Mouse (Mus musculus) ES-Bruce4 (cell line): Measurements from ENCODE around the gene Rab40c.

ENCODE experiments used
- CTCF ChIP-seq: IDR thresholded peaks from one replicate; pipeline ENCODE4 v1.8.1; 2011; ENCODE audit warnings: low read depth, low read length
- EP300 ChIP-seq: IDR thresholded peaks from 2 replicates; pipeline ENCODE4 v1.6.1; 2011; ENCODE audit warnings: low read depth, low read length; ENCODE audit not compliant: insufficient read depth
- POLR2A ChIP-seq: IDR thresholded peaks from one replicate; pipeline ENCODE4 v1.8.1; 2011; ENCODE audit warnings: low read length; ENCODE audit not compliant: insufficient read depth

DNA sequence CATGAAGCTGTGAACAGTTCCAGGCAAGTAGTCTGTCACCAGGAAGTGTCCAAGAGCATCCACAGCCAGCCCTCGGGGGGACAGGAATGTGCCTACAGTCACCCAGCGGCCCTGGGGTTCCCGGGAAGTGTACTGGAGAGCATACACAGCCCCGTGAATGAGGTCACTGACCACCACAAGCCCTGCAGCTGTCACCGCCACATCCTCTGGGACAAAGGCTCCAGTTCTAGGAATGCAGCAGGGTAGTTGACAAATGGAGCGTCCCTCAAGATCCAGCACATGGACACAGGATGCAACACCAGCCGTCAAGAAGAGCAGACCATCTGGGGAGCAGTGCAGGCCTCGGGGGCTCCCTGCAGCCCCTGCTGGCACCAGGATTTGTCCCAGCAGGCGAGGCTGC, 24.2 kb upstream of the Rab40c start:
- TF ChIP-seq CTCF (no peak), POLR2A (no peak), EP300 (no peak)
